Mouse (Mus musculus) heart, postnatal 0 days (tissue): ENCODE measurements around the gene Scg5.

Source experiments
- CTCF ChIP-seq: IDR thresholded peaks from 2 replicates; pipeline ENCODE4 v1.5.1; 2016; ENCODE audit warnings: antibody characterized with exemption, control low read depth, low read depth
- EP300 ChIP-seq: IDR thresholded peaks from 2 replicates; pipeline ENCODE4 v1.6.1; 2016; ENCODE audit warnings: antibody characterized with exemption, low read depth

DNA sequence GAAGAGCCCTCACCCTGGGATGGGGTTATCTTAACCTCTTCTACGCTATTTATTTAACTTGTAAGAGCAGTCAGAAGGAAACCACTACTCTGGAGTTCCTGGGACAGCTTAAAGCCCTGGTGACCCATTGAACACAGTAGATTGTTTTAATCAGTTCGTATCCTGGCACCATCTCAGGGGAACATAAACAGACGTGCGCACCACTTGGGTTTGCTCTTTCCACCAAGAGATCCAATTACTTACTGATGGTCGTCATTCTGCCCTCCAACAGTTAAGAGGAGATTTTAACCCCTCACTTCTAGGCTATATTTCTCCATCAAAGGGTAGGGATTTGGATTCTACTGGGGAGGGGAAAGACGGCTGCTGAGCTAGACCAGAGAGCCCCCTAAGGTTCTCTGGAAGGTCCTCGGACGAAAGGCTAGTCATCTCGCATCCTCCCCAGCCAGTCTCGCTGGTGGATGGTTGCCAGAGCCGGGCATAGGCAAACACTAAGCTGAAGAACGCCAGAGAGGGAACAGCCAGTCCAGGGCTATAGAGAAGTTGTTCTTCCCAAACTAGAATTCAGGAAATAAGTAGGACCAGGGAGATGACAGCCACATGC, 71.9 kb downstream of the Scg5 start:
- no peak for TF ChIP-seq CTCF
- TF ChIP-seq EP300: no peak
